Mouse (Mus musculus) embryonic facial prominence, embryonic 14.5 days (tissue): ENCODE measurements around the gene Mamstr. TPM values are rescaled to one million over a fixed set of nuclear protein-coding genes. Genes with fewer than 3 reads are reported as not detected.
A peak's percentile ranks its signal among the peaks of the same experiment; 100 is the strongest.

Experiments
- ATAC-seq: fragments of 200-750 bp; cut with Nextera tagmentation; 2 replicates; pipeline ENCODE4 v1.8.0; 2017; ENCODE audit warnings: low read depth, moderate number of reproducible peaks, moderate TSS enrichment
- DNase-seq: peaks from one replicate; pipeline ENCODE4 v3.0.0-alpha.2; 2015; ENCODE audit warnings: low spot score
- H3K27ac ChIP-seq: fragments of 300-500 bp; sonication (generic); replicated peaks from 2 replicates; pipeline ENCODE4 v1.5.1; 2014; ENCODE audit warnings: low read depth, mild to moderate bottlenecking, low read length, moderate library complexity
- H3K27me3 ChIP-seq: fragments of 300-500 bp; sonication (generic); replicated peaks from 2 replicates; pipeline ENCODE4 v1.6.1; 2014; ENCODE audit warnings: low read length; ENCODE audit not compliant: control insufficient read depth, insufficient read depth
- H3K36me3 ChIP-seq: fragments of 300-500 bp; sonication (generic); 2 replicates; pipeline ENCODE4 v1.6.1; 2014; ENCODE audit warnings: low read length, mixed read lengths; ENCODE audit not compliant: control insufficient read depth, insufficient read depth
- H3K4me1 ChIP-seq: fragments of 300-500 bp; sonication (generic); 2 replicates; pipeline ENCODE4 v1.6.1; 2014; ENCODE audit warnings: antibody characterized with exemption, low read length; ENCODE audit not compliant: control insufficient read depth, insufficient read depth
- H3K4me2 ChIP-seq: fragments of 300-500 bp; sonication (generic); 2 replicates; pipeline ENCODE4 v1.6.1; 2014; ENCODE audit warnings: low read depth, mild to moderate bottlenecking, low read length, moderate library complexity, mixed read lengths
- H3K4me3 ChIP-seq: fragments of 300-500 bp; sonication (generic); 2 replicates; pipeline ENCODE4 v1.5.1; 2014; ENCODE audit warnings: low read depth, mild to moderate bottlenecking, low read length
- H3K9ac ChIP-seq: fragments of 300-500 bp; sonication (generic); 2 replicates; pipeline ENCODE4 v1.6.1; 2014; ENCODE audit warnings: low read depth, mild to moderate bottlenecking, low read length, moderate library complexity, mixed read lengths
- H3K9me3 ChIP-seq: fragments of 300-500 bp; sonication (generic); 2 replicates; pipeline ENCODE4 v1.6.1; 2016; ENCODE audit warnings: low read length; ENCODE audit not compliant: control insufficient read depth
- whole genome bisulfite sequencing: fragments of 180-500 bp; shearing (Covaris S2); extraction: QIAGEN DNeasy Blood & Tissue Kit; methylation state at CpG from one replicate; pipeline ENCODE4 v1.1.7; 2014; 5-methylcytosine and 5-hydroxymethylcytosine counted together
- polyA plus RNA-seq: library from polyadenylated mRNA; unstranded; fragments of >200 nt; fragmentation: Nextera tagmentation; extraction: Ambion mirVana; gene quantifications from 2 replicates; pipeline ENCODE4 v1.2.1, GENCODE M21; 2014

Gene Mamstr
- polyA plus RNA-seq, 1 experiment from 2014 or later: 28.8 TPM

GRCm38 (mm10) chr7:45678513-45678912 is 38.7 kb downstream of the Mamstr start:
- no peaks in the 10 kb centered on the region for H3K36me3 ChIP-seq
- DNase-seq: no peak
- WGBS: 91% methylated on average over 13 of the region's 14 CpGs
- no peaks in the 10 kb centered on the region for H3K27me3 ChIP-seq
- H3K4me1 ChIP-seq: peaks cover 6% of the 10 kb centered on the region; the same call in 1 of the 2 replicates
- H3K9ac ChIP-seq: no peak overlapping the region
- no peaks in the 10 kb centered on the region for H3K9me3 ChIP-seq
- no peak overlapping the region for H3K4me3 ChIP-seq
- H3K4me2 ChIP-seq: no peak overlapping the region
- no peak overlapping the region for H3K27ac ChIP-seq
- ATAC-seq: no peak

GRCm38 (mm10) chr7:45679966-45680621 is 40.3 kb downstream of the Mamstr start:
- Histone ChIP-seq H3K9ac (no peak overlapping the region), H3K27ac (peak overlapping the region; percentile 21; the same call in 1 of the 2 replicates), H3K4me3 (no peak overlapping the region), H3K4me1 (peaks cover 10% of the 10 kb centered on the region), H3K9me3 (no peaks in the 10 kb centered on the region), H3K27me3 (no peaks in the 10 kb centered on the region), H3K36me3 (no peaks in the 10 kb centered on the region), H3K4me2 (no peak overlapping the region)
- ATAC-seq (no peak), DNase-seq (no peak)
- 70% methylated on average over 14 of the region's 14 CpGs for WGBS

- no peak for DNase-seq
- peaks cover 21% of the 10 kb centered on the region for H3K4me1 ChIP-seq
- no peaks in the 10 kb centered on the region for H3K36me3 ChIP-seq
- H3K27me3 ChIP-seq: no peaks in the 10 kb centered on the region
- no peak overlapping the region; the same call in 1 of the 2 replicates for H3K9ac ChIP-seq
- WGBS: 76% methylated on average over 8 of the region's 8 CpGs
- no peak overlapping the region for H3K4me2 ChIP-seq
- no peak overlapping the region for H3K4me3 ChIP-seq
- H3K9me3 ChIP-seq: no peaks in the 10 kb centered on the region
- ATAC-seq: no peak
- no peak overlapping the region for H3K27ac ChIP-seq
These were observed 41.4 kb downstream of the Mamstr start for GRCm38 (mm10) chr7:45681046-45681736.

GRCm38 (mm10) chr7:45682144-45683126 is 42.7 kb downstream of the Mamstr start:
- Histone ChIP-seq H3K4me1 (peaks cover 28% of the 10 kb centered on the region), H3K36me3 (no peaks in the 10 kb centered on the region), H3K9me3 (no peaks in the 10 kb centered on the region), H3K27ac (no peak overlapping the region; the same call in 1 of the 2 replicates), H3K4me2 (peak overlapping the region; percentile 35), H3K27me3 (no peaks in the 10 kb centered on the region), H3K4me3 (no peak overlapping the region), H3K9ac (peak overlapping the region; percentile 45)
- WGBS: 32% methylated on average over 13 of the region's 14 CpGs
- ATAC-seq (peak; percentile 86), DNase-seq (peak; percentile 93)

GRCm38 (mm10) chr7:45683396-45684050 is 43.7 kb downstream of the Mamstr start, which contains the start of gene Ntn5:
Ntn5 (plus strand) TSS chr7:45684022.
- Histone ChIP-seq H3K27ac (no peak within 1 kb of the TSS), H3K4me3 (no peak within 1 kb of the TSS), H3K9ac (peak within 1 kb of the TSS; percentile 42; the same call in 1 of the 2 replicates)

GRCm38 (mm10) chr7:45685811-45686210 is 46.0 kb downstream of the Mamstr start:
- WGBS: 21% methylated on average over 10 of the region's 10 CpGs
- Histone ChIP-seq H3K27me3 (no peaks in the 10 kb centered on the region), H3K36me3 (no peaks in the 10 kb centered on the region), H3K9ac (peak overlapping the region; percentile 42; the same call in 1 of the 2 replicates), H3K4me2 (peak overlapping the region; percentile 32), H3K4me3 (peak overlapping the region; percentile 15; the same call in 1 of the 2 replicates), H3K27ac (peak overlapping the region; percentile 58; the same call in 1 of the 2 replicates), H3K4me1 (peaks cover 28% of the 10 kb centered on the region), H3K9me3 (no peaks in the 10 kb centered on the region)
- ATAC-seq (no peak), DNase-seq (peak; percentile 52)

More at GRCm38 (mm10) chr7:45683396-45684050, 43.7 kb downstream of the Mamstr start, which contains the start of gene Ntn5:
- no peaks in the 10 kb centered on the region for H3K36me3 ChIP-seq
- no peaks in the 10 kb centered on the region for H3K9me3 ChIP-seq
- 75% methylated on average over 7 of the region's 7 CpGs for WGBS
- ATAC-seq (no peak), DNase-seq (no peak)
- no peaks in the 10 kb centered on the region for H3K27me3 ChIP-seq
- peaks cover 28% of the 10 kb centered on the region for H3K4me1 ChIP-seq
- H3K4me2 ChIP-seq: peak within 1 kb of the TSS; percentile 32

GRCm38 (mm10) chr7:45686841-45687240 is 47.1 kb downstream of the Mamstr start:
- 59% methylated on average over 3 of the region's 3 CpGs for WGBS
- no peak overlapping the region for H3K4me2 ChIP-seq
- H3K27ac ChIP-seq: no peak overlapping the region
- H3K4me1 ChIP-seq: peaks cover 28% of the 10 kb centered on the region
- no peaks in the 10 kb centered on the region for H3K36me3 ChIP-seq
- no peak for ATAC-seq
- peak overlapping the region; percentile 30; the same call in 1 of the 2 replicates for H3K9ac ChIP-seq
- no peak for DNase-seq
- H3K27me3 ChIP-seq: no peaks in the 10 kb centered on the region
- no peak overlapping the region for H3K4me3 ChIP-seq
- no peaks in the 10 kb centered on the region for H3K9me3 ChIP-seq
